Mouse (Mus musculus): ENCODE measurements around the gene Pigs.
A peak's percentile ranks its signal among the peaks of the same experiment; 100 is the strongest.

Pigs gene

DNA sequence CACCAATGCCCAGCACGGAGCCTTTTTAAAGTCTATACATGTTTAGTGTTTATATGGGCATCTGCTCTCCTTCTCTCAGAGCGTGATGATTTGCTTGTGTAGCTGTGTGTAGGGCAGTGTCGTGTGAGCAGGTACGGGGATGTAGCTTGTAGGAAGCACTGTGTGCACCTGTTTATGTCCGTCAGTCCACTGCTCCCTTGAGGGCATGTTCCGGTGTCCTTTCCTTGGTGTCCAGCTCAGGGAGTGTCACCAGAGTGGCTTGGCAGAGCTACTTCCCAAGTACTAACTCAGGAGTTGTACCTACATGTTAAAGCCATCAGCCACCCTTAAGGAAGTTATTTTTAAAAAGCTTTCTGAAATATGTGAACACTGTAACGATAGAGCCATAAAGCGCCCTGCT is 8.8 kb downstream of the Pigs start:
- no peak for DNase-seq (ENCODE audit: low spot score)

DNA sequence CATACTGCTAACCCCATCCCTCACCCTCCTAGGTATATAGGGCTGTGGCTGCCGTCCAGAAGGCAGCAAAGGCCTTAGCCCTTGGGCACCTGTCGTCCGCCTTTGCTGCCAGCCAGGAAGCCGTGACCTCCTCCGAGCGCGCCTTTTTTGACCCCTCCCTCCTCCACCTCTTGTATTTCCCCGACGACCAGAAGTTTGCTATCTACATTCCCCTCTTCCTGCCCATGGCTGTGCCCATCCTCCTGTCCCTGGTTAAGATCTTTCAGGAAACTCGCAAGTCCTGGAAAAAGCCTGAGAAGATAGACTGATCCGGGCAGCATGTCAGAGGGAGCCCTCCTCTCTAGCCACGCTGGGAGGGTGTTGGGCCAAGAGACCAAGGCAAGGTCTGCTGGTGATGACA is 13.5 kb downstream of the Pigs start:
- no peak for DNase-seq (ENCODE audit: low spot score)

DNA sequence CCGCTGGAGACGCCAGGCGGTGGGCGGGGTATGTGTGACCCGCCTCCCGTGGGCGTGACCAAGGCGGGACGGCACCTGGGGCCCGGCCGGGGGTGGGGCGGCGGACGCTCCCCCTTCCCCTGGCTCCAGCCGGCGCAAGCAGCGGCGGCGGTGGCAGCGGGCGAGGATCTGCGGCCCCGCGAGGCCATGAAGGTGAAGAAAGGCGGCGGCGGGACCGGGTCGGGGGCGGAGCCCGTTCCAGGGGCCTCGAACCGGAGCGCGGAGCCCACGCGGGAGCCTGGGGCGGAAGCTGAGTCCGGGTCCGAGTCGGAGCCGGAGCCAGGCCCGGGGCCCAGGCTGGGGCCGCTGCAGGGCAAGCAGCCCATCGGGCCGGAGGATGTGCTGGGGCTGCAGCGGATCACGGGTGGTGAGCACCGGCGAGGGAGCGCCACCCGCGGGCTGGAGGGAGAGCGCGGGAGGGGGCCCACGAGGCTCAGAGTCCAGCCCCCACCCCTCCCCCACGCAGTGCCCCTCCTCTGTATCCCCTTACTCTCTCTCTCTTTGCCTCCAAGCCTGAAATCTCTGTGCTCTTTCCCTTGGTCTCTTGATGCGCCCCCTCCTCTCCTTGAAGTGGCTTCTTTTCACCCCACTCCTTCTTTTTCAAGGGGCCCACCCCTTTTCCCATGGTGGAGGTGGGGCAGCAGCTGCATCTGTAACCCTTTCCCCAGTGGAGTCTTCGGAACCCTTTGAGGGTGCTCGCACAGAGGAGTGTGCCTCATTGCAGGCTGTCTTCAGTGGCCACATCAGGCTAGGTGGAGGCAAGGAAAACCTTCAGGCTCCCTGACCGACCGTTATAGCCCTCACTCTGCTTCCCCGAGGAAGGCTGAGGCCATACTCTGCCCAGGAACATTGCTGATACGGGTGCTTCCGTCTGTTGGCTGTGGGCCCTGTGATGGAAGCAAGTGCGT is 15.4 kb downstream of the Pigs start, which contains the start of gene Unc119:
Gene Unc119, plus strand, starts transcription at position 102 of the 947 bp plus-strand sequence.
- peak; percentile 68 for DNase-seq (ENCODE audit: low spot score)

DNA sequence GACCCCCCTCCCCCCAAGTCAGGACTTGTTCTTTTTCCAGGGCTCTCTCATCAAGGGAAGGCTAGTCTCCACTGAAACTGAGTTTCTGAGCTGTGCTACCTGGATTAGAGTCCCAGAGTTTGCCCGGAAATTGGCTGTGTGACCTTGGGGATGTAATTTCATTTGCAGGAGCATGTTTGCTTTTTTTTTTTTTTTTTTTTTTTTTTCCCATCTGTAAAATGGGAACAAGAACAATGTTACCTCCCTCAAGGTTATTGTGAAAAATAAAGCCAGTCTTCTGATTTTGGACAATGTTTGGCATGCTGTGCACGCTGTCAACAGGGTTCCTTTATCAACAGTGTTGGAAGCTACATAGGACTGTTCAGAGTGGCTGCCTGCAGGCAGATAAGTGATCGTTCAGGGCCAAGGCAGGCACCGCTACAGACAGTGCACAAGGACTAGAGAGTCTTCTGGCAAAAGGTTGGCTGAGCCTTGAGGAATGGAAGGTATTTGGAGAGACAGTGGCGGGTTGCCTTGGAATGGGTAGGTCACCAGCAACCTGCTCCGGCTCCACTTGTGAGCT is 16.2 kb downstream of the Pigs start:
- no peak for DNase-seq (ENCODE audit: low spot score)

DNA sequence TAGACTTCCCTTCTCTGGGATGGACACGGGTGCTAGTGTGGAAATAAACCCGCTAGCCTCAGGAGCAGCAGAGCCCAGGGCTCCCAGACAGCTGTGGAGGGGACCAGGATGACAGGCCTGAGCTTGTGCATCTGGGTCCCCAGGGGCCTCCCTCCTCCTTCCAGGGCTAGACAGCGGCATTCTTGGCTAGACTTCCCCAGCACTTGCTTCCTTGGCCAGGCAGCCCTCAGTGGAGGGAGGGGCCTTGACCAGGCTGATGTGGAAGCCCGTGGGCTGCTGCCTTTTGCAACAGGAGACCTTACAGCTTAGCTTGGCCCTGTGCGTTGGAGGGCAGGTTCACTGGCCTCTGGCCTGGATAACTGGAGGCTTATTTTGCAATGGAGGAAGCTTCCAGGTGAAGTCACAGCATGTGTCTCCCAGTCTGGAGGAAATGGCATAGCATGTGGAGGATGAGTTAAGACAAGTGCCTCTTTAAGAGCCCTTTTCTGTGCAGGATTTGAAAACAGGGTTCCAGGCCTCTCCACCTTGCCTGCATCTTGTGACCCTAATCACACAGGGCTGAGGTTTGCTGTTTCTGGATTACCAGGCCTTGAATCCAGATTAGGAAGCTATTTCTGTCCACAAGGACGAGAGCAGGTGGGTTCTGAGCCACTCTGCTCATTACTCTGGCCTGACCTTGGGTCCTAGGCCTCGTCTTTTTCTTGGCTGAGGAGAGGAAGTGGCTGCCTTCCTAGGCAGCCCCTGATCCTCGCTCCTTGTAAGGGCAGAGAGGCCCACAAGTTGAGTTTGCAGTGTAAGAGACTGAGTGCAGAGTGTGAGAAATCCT is 16.9 kb downstream of the Pigs start:
- peak; percentile 78 for DNase-seq (ENCODE audit: low spot score)

DNA sequence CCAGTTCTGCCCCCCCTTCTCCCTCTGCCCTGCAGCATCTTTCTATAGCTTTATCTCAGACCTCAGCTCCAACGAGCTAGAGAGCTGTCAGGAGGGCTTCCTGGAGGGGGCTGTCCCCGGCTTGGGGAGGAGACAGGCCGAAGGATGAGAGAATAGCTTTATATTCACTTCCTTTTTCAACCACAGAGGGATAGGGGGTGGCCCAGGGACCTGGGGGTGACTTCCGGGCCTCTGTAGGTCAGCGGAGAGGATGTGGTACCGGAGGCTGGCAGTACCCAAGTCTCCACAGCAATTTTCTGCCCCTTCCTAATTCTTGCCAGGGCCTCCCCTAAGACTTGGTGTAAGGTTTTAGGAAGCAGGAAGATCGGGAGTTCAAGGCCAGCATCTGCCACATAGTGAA is 17.6 kb downstream of the Pigs start:
- DNase-seq (ENCODE audit: low spot score) = no peak

DNA sequence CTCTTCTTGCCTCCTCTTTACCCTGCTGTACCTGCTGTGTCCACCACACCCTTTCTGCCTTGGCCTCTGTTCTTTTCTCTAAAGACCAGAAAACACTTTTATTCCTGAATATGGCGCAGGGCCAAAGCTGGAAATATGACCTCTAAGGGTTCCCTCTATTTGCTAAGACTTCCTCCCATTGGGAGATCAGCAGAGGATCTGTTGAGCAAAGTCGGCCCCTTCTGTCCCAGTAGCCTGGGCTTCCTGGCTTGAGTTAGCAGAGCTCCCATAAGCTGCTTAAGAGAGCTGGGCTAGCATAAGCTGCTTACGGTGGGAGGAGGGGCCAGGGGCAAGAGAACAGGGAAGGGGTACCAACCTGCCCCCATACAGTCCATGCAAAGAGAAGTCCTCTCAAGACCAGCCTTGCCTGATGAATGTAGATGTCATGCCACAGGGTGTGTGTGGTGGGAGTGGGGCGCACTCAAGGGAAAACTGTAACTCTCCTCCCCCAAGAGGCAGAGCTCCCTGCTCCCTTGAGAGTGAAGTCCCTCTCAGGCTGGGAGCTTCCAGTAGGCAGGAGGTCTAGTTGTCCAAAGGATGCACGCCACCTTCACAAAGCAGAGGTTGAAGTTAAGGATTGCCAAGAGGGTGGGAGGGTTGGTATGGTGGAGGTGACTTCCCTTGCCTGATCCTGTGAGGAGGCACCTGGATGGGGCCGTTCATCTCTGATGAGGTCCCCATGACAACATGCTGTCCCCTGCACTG is 18.3 kb downstream of the Pigs start:
- no peak for DNase-seq (ENCODE audit: low spot score)

DNA sequence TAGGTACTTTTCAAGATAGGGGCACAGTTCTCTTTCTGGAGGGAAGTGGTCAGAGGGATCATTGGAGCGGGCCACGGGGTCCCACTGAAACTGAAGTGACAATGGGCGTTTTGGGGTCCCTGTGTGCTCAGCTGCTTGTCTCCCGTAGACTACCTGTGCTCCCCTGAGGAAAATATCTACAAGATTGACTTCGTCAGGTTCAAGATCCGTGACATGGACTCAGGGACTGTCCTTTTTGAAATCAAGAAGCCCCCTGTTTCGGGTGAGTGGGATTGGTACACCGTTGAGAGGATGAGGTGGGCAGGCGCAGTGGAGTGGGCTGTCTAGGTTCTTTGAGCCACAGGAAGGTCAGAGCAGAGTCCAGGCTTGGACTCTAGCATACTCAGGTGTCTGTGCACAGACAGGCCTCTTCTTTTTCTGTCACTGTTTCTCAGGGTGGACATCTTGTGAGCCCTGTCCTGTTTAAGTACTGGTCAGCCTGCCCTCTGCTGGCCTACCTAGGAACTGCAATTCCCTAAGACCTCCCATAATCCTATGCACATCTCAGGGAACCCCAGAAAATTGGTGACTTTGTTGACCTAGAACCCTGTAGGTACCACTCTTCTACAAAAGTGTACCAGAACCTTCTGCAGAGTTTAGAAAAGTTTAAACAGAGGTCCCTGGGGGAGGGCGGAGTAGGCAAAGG is 19.0 kb downstream of the Pigs start:
- peak; percentile 83 for DNase-seq (ENCODE audit: low spot score)

DNA sequence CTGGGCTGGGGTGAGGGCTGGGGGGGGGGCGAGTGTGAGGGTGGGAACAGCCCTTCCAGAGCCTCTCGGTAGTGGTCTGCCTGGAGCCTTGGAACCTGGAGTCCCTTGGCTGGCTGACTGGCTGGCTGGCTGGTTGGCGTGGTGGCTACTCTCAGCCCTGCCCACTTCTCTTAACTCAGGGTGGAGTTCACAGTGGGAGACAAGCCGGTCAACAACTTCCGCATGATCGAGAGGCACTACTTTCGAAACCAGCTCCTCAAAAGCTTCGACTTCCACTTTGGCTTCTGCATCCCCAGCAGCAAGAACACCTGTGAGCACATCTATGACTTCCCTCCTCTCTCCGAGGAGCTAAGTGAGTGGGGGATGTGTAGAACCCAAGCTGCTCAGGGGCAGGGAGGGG is 19.7 kb downstream of the Pigs start:
- DNase-seq (ENCODE audit: low spot score) = no peak

DNA sequence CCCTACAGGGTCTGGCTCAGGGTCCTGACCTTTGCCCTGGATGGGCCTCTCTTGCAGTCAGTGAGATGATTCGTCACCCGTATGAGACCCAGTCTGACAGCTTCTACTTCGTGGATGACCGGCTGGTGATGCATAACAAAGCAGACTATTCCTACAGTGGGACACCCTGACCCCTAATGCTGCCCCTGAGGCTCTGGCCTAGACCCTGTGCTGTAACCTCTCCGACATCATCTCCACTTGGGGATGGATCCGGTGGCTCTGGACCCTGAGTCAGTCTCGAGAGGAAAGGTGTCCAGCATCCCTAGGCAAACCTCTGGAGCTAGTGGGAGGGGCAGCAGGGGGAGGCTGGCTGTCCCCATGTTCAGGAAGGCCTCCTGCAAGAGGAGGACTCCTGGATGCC is 20.3 kb downstream of the Pigs start:
- no peak for DNase-seq (ENCODE audit: low spot score)

DNA sequence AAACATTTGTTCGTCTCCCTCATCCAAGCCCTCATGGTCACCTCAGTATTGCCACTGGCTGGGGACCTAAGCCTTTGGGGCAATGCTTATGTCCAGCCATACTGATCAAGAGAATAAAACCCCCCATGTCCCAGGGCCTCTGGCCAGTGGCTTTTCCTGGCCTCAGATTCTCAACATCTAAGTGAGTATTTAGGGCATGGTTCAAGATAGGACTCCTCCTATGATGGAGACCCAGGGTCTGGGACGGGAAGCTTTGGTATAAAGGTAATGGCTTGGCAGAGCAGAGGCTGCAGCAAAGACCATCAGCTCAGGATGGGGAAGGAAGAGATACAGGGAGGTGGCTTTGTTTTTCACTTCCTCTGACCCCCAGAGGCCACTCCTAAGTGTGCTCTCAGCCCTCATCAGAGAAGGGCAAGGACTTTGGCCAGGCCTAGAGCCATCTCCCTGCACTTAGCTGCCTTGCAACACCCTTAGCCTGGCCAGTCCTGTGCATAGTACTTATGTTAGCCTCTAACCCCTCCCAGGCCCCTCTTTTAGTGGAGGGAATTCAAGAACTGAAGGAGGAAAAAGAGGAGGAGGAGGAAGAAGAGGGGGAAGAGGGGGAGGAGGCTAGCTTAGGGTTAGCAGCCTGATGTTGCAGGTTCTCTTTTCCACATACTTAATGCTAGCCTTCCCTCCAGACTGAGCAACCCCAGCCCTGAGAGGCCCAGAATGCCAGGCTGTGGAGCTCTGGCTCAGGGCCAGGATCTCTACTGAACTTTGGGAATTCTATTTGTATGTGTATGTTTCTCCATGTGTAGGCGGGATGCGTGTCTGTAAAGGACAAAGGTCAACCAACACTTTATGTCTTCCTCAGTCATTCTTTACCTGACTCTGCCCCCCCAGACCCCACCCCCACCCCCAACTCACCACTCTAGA is 21.5 kb downstream of the Pigs start:
- peak; percentile 43 for DNase-seq (ENCODE audit: low spot score)

DNA sequence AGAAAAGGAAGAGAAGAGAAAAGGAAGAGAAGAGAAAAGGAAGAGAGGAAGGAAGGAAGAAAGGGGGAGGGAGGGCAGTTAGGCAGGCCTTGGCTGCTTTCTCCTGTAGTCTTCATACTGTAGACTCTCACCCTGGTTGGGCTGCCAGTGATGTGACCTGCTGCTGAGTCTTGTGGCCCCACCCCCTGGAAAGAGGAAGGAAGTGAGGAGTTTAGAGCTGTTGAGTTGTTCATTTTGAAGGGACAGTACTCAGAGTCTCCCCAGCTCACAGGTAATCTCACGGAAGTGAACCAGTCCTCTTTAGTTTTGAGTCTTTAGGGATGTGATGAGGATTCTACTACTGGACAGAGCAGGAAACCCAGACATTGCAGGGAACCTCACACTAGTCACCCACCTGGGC is 24.9 kb downstream of the Pigs start:
- no peak for DNase-seq (ENCODE audit: low spot score)

DNA sequence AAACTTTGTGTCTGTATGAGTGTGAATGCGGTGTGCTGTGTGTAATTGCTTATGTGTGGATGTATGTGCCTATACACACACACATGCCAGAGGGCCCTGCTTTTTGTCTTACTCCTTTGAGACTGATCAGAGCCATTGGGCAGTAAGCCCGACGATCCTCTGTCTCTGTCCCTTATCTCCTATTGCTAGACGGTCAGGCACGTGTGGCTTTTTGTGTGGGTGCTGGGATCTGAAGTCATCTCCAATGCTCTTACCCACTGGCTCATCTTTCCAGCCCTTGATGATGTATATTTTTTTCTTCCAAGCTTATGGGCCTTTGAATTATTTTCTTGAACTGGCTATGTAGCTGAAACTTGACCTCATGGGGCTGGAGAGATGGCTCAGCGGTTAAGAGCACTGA is 26.7 kb downstream of the Pigs start:
- DNase-seq (ENCODE audit: low spot score) = no peak

DNA sequence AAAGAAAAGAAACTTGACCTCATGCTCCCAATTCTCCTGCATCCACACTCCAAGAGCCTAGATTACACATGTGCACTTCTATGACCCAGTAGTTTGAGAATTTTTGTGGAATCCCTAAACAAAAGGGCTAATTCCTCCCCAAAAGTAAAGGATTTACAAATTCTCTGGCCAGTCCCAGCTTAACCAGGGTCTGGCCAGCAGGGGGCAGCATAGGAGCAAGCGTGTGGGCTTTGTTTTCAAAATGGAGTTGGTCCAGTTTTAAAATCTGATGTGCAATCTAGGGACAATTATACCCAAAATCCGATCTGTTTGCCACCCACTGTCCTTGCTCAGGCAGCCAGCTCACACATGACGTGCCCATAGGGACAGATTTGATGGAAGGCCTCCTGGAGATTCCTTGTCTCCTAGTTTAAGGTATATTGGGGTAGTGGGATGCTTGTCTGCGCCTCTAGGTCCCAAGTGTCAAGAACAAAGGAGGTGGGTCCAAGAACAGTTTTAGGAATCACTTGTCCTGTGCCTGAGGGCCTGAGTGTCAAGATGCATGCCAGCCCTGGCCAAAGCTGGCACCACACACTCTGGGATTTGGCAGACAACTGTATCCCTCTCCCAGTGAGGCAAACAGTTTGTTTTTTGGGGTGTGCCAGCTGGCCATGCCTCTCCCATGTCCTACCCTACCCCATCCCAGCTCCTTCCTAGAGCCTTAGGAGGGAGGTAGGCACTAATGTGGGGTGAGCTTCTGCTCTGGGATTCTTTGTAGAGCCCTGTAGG is 27.4 kb downstream of the Pigs start:
- peak; percentile 83 for DNase-seq (ENCODE audit: low spot score)

DNA sequence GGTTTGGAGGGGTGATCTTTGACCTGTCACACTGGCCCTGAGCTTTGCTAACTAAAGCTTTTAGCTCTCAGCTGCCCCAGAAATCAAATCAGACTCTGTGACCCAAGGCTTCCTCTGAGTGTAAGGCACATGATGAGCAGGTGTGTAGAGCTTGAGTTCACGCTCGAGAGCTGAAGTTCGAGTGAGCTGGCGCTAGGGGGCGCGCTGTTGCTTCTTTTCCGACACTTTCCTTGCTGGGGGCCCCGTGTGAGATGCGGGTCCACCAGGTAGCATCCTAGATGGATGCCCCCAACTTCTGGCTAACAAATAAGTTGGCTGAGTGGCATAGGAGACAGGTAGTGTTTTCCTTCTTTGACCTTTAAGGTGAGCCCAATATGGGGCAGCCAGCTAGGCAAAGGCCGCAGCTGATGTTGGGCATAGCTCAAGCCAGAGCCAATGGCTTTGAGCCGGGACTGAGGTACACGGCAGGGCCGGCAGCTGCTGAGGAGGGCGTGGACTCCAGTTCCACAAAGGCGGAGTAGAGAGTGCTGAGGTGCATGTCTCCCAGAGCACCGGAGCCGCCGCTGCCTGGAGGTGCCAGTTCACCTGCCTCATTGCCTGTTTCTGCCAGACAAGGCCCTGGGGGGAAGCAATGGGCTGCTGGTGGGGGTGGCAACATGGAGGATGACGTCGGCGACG is 30.3 kb downstream of the Pigs start:
- DNase-seq (ENCODE audit: low spot score) = peak; percentile 16

DNA sequence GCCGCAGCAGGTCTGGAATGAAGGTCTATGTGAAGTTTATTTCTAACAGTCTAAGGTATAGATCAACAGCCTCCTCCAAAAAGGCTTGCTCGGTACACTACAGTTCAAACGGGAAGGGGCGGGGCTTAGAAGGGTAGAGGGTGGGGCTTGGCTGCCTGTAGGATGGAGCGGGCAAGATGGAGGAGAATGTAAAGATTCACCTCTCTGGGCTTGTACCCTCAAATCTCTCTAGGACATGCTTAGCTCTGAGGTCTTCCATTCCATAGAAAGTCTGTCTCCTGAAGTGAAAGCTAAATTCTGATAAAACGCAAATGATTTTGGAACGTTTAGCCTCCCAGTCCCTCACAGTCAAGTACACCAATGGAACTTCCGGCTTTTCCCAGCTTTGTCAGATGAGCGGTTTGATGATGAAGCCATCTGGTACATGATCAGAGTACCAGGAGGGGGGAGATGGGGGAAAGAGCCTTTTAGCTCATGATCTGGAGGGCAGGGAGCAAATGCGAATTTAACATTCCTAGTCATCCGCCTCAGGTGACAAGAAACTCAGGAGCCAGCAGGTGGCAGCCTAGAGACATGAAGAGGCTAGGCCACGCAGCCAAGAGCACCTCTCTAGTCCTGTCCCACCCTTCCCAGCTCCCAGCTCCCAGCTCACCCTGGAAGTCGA is 32.0 kb downstream of the Pigs start:
- DNase-seq (ENCODE audit: low spot score) = peak; percentile 78

DNA sequence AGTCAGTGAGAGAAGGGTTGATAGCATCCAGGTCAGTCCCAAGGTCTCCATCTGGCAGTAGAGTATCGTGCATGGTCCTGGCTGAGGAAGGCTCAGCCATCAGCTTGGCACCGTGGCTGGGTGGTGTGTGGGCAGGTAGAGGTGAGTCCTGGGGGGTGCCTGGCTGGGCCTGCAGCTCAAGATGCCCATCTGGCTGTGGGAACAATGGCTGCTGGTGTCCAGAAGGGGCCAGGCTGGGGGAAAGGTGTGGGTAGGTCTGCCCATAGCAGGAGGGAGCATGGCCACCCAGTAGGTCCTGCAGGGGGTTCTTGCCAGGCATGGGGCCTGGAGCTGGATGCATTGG is 32.5 kb downstream of the Pigs start:
- DNase-seq (ENCODE audit: low spot score) = no peak

DNA sequence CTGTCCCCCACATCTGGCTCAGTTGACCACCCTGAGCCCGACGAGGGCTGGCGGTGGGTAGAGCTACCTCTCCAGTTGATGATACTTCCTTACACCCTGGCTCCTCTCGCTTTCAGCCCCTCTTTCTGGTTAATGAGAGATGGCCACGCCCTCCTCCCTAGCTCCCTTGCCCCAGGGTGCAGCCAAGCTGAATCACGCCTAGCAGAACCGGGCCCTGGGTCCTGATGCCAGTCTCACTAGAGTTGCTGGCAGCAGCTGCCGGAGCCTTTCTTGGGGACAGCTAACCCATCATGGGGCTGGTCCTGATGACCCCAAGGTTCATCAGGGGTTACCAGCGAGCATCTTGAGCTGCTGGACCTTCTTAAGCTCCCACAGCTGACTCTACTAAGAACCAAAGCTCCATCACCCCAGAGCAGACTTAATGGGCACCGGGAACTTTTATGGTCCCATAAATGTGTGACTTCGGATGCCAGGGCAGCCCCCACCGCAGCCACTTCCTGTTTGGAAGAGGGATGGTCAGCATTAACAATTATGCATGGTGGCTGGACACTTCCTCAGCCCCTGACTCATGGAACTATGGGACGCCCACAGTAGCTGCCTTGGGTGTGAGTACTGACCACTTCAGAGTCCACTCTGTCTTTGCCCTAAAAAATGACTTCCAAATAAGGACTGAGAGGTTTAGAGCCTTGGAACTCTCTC is 35.2 kb downstream of the Pigs start:
- no peak for DNase-seq (ENCODE audit: low spot score)

Measured in adipocyte (in vitro differentiated cells).